Mouse (Mus musculus): ENCODE measurements around the gene Nipal4. TPM values are rescaled to one million over a fixed set of nuclear protein-coding genes. Genes with fewer than 3 reads are reported as not detected.
"Not testable (repeated sequence)": the region's sequence is repeated elsewhere in the genome, so short reads cannot be mapped to it uniquely, and the experiment has no call there.

The Nipal4 gene
- polyA plus RNA-seq, 1 experiment from 2014 or later: 1.1 TPM

DNA sequence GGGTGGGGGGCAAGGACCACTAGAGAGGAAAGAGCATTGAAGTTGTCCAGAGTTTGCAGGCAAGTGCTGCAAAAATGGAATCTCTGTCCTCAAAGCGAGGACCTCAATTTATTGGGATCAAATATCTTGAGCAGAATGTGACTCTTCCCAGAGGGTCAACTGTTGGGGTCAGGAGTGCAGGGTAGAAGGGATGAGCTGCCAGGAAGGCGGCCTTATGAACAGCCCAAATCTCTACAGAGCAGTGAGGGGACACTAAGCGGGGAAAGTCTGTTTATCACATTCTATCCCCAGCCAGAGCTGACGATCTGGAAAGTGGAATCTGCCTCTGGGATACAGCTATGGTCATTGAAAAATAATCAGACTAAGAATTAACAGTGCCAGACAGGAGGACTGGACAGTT lies 27.9 kb upstream of the Nipal4 start:
- no peak overlapping the region for H3K4me3 ChIP-seq (replicated peaks)
- no peaks in the 10 kb centered on the region for H3K4me1 ChIP-seq (replicated peaks)
- ATAC-seq: no peak
- no peaks in the 10 kb centered on the region for H3K27me3 ChIP-seq
- H3K4me2 ChIP-seq (replicated peaks): no peak overlapping the region
- WGBS: 83% methylated on average over 4 of the region's 4 CpGs
- peaks cover 62% of the 10 kb centered on the region for H3K36me3 ChIP-seq
- no peak overlapping the region for H3K9ac ChIP-seq (replicated peaks)
- no peaks in the 10 kb centered on the region for H3K9me3 ChIP-seq
- H3K27ac ChIP-seq: no peak overlapping the region

DNA sequence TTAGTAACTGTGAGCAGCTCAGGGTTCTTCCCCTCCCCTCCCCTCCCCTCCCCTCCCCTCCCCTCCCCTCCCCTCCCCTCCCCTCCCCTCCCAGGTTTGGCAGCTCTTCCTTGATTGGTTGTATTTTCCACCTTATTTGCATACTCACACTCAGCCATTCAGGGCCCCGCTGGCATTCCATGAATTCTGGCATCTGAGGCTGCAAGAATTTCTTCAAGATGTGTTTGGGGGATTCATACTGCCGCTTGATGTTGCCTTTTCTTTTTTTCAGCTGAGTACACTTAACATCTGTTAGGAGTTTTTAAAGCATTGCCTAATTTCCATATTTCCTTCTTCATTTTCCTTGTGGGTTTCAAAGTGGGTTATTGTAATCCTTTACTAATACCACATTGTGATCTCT lies 22.0 kb upstream of the Nipal4 start:
- H3K9ac ChIP-seq (replicated peaks): no peak overlapping the region
- no peaks in the 10 kb centered on the region for H3K27me3 ChIP-seq
- no peak overlapping the region for H3K27ac ChIP-seq
- no peak overlapping the region for H3K4me3 ChIP-seq (replicated peaks)
- H3K9me3 ChIP-seq: no peaks in the 10 kb centered on the region
- ATAC-seq: no peak
- no peaks in the 10 kb centered on the region for H3K4me1 ChIP-seq (replicated peaks)
- H3K36me3 ChIP-seq: peaks cover 10% of the 10 kb centered on the region
- no peak overlapping the region for H3K4me2 ChIP-seq (replicated peaks)
- WGBS: 69% methylated on average over 2 of the region's 2 CpGs

DNA sequence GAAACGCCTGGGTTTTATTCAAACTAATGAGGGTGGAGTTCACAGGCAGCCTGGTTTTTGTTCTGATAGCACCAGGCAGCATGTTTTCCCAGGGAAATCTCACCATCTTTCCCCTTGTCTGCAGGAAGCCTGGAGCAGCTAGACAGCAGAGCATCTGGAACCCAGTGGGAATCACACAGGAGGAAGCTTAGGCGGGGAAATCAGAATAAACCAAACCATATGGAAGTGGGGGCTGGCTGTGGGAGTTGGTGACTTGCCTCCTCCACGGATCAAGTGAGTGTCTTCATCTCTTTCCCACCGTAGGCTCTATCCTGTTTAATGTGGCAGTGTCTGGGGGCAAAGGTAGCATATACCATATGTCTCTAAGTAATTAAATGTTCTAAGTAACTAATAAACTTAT lies 19.2 kb upstream of the Nipal4 start:
- WGBS: 54% methylated on average over 4 of the region's 4 CpGs
- no peak overlapping the region for H3K4me2 ChIP-seq (replicated peaks)
- no peaks in the 10 kb centered on the region for H3K4me1 ChIP-seq (replicated peaks)
- no peak overlapping the region for H3K9ac ChIP-seq (replicated peaks)
- no peak overlapping the region for H3K27ac ChIP-seq
- ATAC-seq: no peak
- no peaks in the 10 kb centered on the region for H3K9me3 ChIP-seq
- H3K4me3 ChIP-seq (replicated peaks): no peak overlapping the region
- H3K36me3 ChIP-seq: no peaks in the 10 kb centered on the region
- no peaks in the 10 kb centered on the region for H3K27me3 ChIP-seq

DNA sequence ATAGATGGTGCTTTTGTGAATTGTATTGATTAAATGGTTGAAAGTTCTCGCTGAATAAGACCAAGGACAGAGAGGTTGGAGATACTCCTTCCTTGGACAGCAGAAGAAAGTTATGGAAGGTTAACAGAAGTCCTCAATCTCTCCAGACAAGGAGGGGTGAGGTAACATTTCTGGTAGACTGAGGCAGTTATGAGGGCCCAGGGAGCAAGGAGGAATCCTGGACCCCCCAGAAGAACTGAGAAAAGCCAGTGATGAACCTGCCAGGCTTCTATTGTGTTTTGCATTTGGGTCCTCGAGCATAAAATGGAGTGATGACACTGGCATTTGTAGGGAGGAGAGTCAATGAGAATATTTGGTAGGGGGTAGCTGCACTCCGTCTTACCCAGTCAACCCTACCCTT lies 18.6 kb upstream of the Nipal4 start:
- H3K4me2 ChIP-seq (replicated peaks): no peak overlapping the region
- 81% methylated on average over 3 of the region's 3 CpGs for WGBS
- ATAC-seq: no peak
- no peaks in the 10 kb centered on the region for H3K9me3 ChIP-seq
- no peaks in the 10 kb centered on the region for H3K36me3 ChIP-seq
- no peaks in the 10 kb centered on the region for H3K4me1 ChIP-seq (replicated peaks)
- no peak overlapping the region for H3K27ac ChIP-seq
- no peak overlapping the region for H3K4me3 ChIP-seq (replicated peaks)
- no peak overlapping the region for H3K9ac ChIP-seq (replicated peaks)
- H3K27me3 ChIP-seq: no peaks in the 10 kb centered on the region

DNA sequence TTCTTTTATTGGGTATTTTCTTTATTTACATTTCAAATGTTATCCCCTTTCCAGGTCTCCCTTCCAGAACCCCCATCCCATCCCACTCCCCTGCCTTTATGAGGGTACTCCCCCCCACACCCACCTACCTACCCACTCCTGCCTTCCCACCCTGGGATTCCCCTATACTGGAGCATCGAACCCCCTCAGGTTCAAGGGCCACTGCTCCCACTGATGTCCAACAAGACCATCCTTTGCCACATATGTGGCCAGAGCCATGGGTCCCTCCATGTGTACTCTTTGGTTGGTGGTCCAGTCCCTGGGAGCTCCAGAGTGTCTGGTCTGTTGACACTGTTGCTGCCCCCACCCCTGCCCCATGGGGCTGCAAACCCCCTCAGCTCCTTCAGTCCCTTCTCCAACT lies 15.7 kb upstream of the Nipal4 start:
- H3K4me1 ChIP-seq (replicated peaks); H3K27ac ChIP-seq; H3K36me3 ChIP-seq; H3K27me3 ChIP-seq; H3K4me2 ChIP-seq (replicated peaks); H3K9ac ChIP-seq (replicated peaks); H3K4me3 ChIP-seq (replicated peaks); H3K9me3 ChIP-seq; ATAC-seq: not testable (repeated sequence)
- WGBS: 95% methylated on average over 1 of the region's 1 CpGs

DNA sequence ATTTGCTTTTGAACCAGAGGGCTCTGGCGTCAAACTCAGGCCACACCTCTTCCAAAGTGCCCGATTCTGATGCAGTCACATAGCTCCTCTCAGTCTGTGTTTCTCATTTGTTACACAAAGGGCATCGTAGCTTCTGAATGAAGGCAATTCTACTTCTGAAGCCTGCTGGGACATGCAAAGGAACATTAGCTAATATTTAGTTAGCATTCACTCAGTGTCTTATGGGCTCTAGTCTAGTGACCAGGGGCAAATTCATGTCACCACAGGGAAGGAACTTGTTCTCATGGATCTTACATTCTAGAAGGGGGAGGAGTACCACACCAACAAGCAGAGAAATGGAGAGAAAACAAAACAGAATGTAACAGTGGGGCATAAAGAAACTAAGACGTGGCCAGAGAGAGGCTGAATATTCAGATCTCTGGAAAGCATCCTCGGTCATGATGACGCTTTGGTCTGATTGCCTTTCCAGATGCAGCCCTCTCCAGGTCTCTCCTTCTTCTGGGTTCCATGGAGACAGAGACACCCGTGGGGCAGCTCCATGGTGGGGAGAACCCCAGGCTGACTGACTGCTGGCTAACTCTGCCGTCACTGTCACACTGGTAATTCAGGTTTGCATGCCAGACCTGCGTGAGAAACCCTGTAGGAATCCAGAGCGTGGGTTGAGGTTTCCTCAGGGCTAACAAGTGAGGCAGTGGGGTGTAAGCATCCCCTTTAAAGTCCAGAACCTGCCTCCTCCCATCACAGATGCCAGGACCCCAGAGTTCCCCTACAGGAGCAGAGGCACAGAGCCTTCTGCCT lies 11.1 kb upstream of the Nipal4 start:
- H3K9me3 ChIP-seq: no peaks in the 10 kb centered on the region
- WGBS: 85% methylated on average over 10 of the region's 10 CpGs
- H3K4me3 ChIP-seq (replicated peaks): no peak overlapping the region
- ATAC-seq: no peak
- no peaks in the 10 kb centered on the region for H3K36me3 ChIP-seq
- no peak overlapping the region for H3K4me2 ChIP-seq (replicated peaks)
- H3K9ac ChIP-seq (replicated peaks): no peak overlapping the region
- no peak overlapping the region for H3K27ac ChIP-seq
- no peaks in the 10 kb centered on the region for H3K27me3 ChIP-seq
- H3K4me1 ChIP-seq (replicated peaks): no peaks in the 10 kb centered on the region

DNA sequence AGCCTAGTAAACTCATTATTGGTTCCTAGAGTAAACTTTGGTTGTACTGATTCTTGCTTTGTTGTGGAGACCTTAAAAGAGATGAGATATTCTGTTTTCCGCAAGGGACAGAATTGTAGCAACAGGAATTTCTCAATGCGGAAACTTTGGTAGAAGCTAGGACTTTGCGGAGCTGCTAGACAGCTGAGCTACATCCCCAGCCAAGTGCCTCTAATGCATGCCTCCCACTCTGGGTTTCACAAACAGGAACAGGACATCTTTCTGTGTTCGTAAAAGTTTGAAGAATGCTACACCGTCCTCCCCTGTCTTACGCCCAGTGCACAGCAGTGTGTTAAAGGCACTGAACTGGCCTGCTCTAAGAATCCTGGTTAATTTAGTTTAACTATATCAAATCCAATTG lies 9.8 kb upstream of the Nipal4 start:
- Histone ChIP-seq H3K9me3 (no peaks in the 10 kb centered on the region), H3K4me1 (replicated peaks) (no peaks in the 10 kb centered on the region), H3K27me3 (no peaks in the 10 kb centered on the region), H3K4me3 (replicated peaks) (no peak overlapping the region), H3K27ac (no peak overlapping the region), H3K4me2 (replicated peaks) (no peak overlapping the region), H3K36me3 (no peaks in the 10 kb centered on the region), H3K9ac (replicated peaks) (no peak overlapping the region)
- 95% methylated on average over 6 of the region's 6 CpGs for WGBS
- no peak for ATAC-seq

DNA sequence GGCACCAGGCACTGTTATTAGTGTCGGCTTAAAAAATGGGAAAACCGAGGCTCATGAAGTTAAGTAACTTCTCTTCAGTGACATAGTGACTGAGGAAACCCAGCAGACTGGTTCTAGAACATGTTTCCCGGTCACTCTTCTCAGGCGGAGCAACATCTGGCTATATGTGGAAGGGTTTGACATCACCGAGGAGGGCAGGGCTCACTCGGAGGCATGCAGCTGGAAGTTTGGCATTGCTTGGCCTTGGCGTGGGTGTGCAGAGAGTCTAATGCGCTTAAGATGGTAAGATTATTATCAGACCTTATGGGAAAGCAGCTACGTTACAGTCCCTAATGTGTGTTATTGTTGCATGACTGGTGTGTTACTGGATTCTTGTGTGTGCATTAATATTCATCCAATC lies 5.8 kb upstream of the Nipal4 start:
- Histone ChIP-seq H3K4me2 (replicated peaks) (no peak overlapping the region), H3K27ac (no peak overlapping the region), H3K9ac (replicated peaks) (no peak overlapping the region), H3K4me3 (replicated peaks) (no peak overlapping the region), H3K9me3 (no peaks in the 10 kb centered on the region), H3K27me3 (no peaks in the 10 kb centered on the region), H3K36me3 (no peaks in the 10 kb centered on the region), H3K4me1 (replicated peaks) (peaks cover 5% of the 10 kb centered on the region)
- no peak for ATAC-seq
- 95% methylated on average over 9 of the region's 9 CpGs for WGBS

DNA sequence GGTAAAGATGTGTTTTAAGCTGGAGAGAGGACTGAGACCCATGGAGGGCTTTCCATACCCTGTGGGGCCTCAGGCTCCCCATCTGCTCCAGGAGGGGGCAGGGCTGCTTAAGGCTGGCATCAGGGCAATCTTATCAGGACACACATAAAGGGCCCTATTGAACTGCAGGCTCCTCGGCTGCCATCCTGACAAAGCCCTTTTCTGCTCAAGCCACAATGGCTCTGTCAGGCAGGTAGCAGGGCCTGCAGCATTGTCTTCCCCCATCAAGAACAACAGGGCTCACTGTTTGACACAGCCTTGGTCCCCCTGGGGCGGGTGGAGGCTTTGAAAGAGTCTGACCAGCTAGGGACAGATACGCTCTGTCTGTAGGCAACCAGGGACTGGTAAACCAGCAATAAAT lies 3.6 kb upstream of the Nipal4 start:
- H3K9me3 ChIP-seq: no peaks in the 10 kb centered on the region
- no peaks in the 10 kb centered on the region for H3K36me3 ChIP-seq
- no peak for ATAC-seq
- H3K4me2 ChIP-seq (replicated peaks): no peak overlapping the region
- H3K4me3 ChIP-seq (replicated peaks): no peak overlapping the region
- H3K9ac ChIP-seq (replicated peaks): no peak overlapping the region
- H3K27ac ChIP-seq: no peak overlapping the region
- H3K4me1 ChIP-seq (replicated peaks): peaks cover 13% of the 10 kb centered on the region
- H3K27me3 ChIP-seq: peaks cover 13% of the 10 kb centered on the region; the same call in 1 of the 2 replicates
- WGBS: 33% methylated on average over 3 of the region's 3 CpGs

DNA sequence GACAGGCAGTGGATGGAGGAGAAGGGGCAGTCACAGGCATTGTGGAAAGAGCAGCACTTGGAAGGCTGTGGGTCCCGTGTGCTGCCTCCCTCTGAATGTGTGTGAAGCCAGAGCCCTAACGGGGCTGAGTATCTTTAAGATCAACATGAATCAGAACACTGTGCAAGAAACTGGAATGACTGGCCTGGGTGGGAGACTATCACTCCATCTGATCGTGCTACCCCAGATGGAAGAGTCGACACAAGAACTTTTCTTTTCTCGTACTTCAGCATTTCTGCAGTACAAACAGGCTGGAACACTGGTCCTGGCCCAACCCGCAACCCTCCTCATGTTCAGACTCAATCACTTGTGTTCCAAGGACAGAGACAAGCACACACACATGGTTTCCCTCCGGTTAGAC lies 2.2 kb upstream of the Nipal4 start:
- no peaks in the 10 kb centered on the region for H3K36me3 ChIP-seq
- H3K9ac ChIP-seq (replicated peaks): no peak overlapping the region
- H3K27ac ChIP-seq: no peak overlapping the region
- no peaks in the 10 kb centered on the region for H3K9me3 ChIP-seq
- H3K4me2 ChIP-seq (replicated peaks): no peak overlapping the region
- WGBS: 93% methylated on average over 7 of the region's 7 CpGs
- ATAC-seq: no peak
- H3K4me1 ChIP-seq (replicated peaks): peaks cover 13% of the 10 kb centered on the region
- peaks cover 17% of the 10 kb centered on the region; the same call in 1 of the 2 replicates for H3K27me3 ChIP-seq
- no peak overlapping the region for H3K4me3 ChIP-seq (replicated peaks)

DNA sequence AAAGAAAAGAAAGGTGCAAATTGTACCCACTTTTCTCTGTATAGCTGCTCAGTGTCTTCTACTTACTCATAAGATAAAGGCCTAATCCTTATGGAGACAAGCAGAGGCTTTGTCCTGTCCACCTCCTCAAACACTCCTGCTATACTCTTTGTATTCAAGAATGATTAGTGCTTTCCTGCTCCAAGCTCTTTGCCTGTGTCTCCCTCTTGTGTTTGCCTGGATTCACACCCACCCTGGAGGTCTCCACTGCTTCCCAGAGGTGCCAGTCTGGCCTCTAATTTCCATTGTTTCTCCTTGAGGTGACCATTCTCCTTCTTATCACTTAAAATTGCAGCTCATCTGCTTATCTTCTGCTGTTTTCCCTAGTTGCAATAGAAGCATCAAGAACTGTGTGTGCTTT lies 8.8 kb downstream of the Nipal4 start:
- Histone ChIP-seq H3K4me3 (replicated peaks) (no peak overlapping the region), H3K36me3 (no peaks in the 10 kb centered on the region), H3K27ac (no peak overlapping the region), H3K9me3 (no peaks in the 10 kb centered on the region), H3K9ac (replicated peaks) (no peak overlapping the region), H3K4me2 (replicated peaks) (no peak overlapping the region), H3K27me3 (no peaks in the 10 kb centered on the region), H3K4me1 (replicated peaks) (no peaks in the 10 kb centered on the region)
- ATAC-seq: no peak

DNA sequence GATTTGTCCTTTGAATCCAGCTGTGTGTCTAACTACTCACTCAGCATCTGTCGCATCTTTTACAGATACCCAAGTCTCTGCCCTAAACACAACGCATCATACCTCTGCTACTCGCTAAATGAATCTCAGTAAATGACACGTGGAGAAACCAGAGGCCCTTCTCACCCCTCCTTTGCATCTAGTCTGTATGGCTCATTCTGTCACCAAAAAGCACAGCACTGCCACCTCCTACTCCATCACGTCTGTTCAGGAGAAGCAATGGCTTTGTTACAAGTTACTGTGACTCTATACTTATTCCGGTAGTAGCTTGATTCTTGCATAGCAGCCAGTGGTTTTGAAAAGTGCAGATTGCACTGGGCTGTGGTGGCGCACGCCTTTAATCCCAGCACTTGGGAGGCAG lies 9.4 kb downstream of the Nipal4 start:
- H3K27ac ChIP-seq: no peak overlapping the region
- H3K4me2 ChIP-seq (replicated peaks): no peak overlapping the region
- H3K9ac ChIP-seq (replicated peaks): no peak overlapping the region
- WGBS: 87% methylated on average over 8 of the region's 8 CpGs
- no peaks in the 10 kb centered on the region for H3K36me3 ChIP-seq
- H3K4me3 ChIP-seq (replicated peaks): no peak overlapping the region
- H3K27me3 ChIP-seq: no peaks in the 10 kb centered on the region
- H3K4me1 ChIP-seq (replicated peaks): no peaks in the 10 kb centered on the region
- ATAC-seq: no peak
- no peaks in the 10 kb centered on the region for H3K9me3 ChIP-seq

DNA sequence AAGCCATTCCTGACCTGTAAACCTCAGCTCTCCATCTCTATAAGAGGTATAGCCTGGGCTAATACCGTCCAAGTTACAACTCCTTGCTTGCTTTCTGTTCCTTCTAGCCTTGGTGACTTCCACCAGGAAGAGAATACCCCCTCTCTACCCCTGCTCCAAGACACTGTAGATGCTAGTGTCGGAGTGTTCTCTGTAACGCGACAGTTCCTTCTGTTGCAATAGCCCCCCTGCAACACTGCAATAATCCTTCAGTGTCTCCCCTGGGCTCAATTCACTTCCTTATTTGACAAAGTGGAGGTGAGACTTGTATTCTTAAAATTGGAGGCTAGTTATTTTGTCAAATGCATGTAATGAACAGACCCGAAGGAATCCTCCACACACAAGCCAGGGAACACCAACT lies 19.7 kb downstream of the Nipal4 start:
- H3K9me3 ChIP-seq: no peaks in the 10 kb centered on the region

More for the DNA sequence above, 19.7 kb downstream of the Nipal4 start:
- no peak for ATAC-seq
- H3K9ac ChIP-seq (replicated peaks): no peak overlapping the region
- no peak overlapping the region for H3K4me2 ChIP-seq (replicated peaks)
- no peak overlapping the region for H3K4me3 ChIP-seq (replicated peaks)
- H3K36me3 ChIP-seq: peaks cover 41% of the 10 kb centered on the region
- H3K4me1 ChIP-seq (replicated peaks): no peaks in the 10 kb centered on the region
- 96% methylated on average over 5 of the region's 5 CpGs for WGBS
- H3K27me3 ChIP-seq: no peaks in the 10 kb centered on the region
- H3K27ac ChIP-seq: no peak overlapping the region

Data from midbrain, embryonic 13.5 days (tissue).